Mouse (Mus musculus) ES-Bruce4 (cell line): Measurements from ENCODE around the gene Prdm12. TPM values are rescaled to one million over a fixed set of nuclear protein-coding genes. Genes with fewer than 3 reads are reported as not detected.

Experiments
- H3K27ac ChIP-seq: 2 replicates; pipeline ENCODE4 v1.5.1; 2012; ENCODE audit warnings: low read length, inconsistent platforms; ENCODE audit not compliant: insufficient read depth
- H3K27me3 ChIP-seq: 2 replicates; pipeline ENCODE4 v1.6.1; 2012; ENCODE audit warnings: mild to moderate bottlenecking, low read length, inconsistent platforms; ENCODE audit not compliant: control insufficient read depth, poor library complexity, insufficient read depth, severe bottlenecking
- H3K36me3 ChIP-seq: 2 replicates; pipeline ENCODE4 v1.6.1; 2012; ENCODE audit warnings: inconsistent platforms, mild to moderate bottlenecking, low read length, moderate library complexity; ENCODE audit not compliant: control insufficient read depth, poor library complexity, insufficient read depth, severe bottlenecking
- H3K4me1 ChIP-seq: one replicate; pipeline ENCODE4 v1.8.1; 2011; ENCODE audit warnings: low read length; ENCODE audit not compliant: control insufficient read depth, insufficient read depth
- H3K4me3 ChIP-seq: 2 replicates; pipeline ENCODE4 v1.5.1; 2011; ENCODE audit warnings: low read depth, mild to moderate bottlenecking, low read length
- H3K9ac ChIP-seq: 2 replicates; pipeline ENCODE4 v1.6.1; 2012; ENCODE audit warnings: low read depth, mild to moderate bottlenecking, inconsistent platforms; ENCODE audit not compliant: poor library complexity, severe bottlenecking
- H3K9me3 ChIP-seq: replicated peaks from 2 replicates; pipeline ENCODE4 v1.6.1; 2012; ENCODE audit warnings: mild to moderate bottlenecking, low read length, inconsistent platforms; ENCODE audit not compliant: control insufficient read depth, poor library complexity, insufficient read depth, severe bottlenecking
- CTCF ChIP-seq: IDR thresholded peaks from one replicate; pipeline ENCODE4 v1.8.1; 2011; ENCODE audit warnings: low read depth, low read length
- EP300 ChIP-seq: IDR thresholded peaks from 2 replicates; pipeline ENCODE4 v1.6.1; 2011; ENCODE audit warnings: low read depth, low read length; ENCODE audit not compliant: insufficient read depth
- POLR2A ChIP-seq: IDR thresholded peaks from one replicate; pipeline ENCODE4 v1.8.1; 2011; ENCODE audit warnings: low read length; ENCODE audit not compliant: insufficient read depth
- polyA plus RNA-seq: library from polyadenylated mRNA; stranded (reverse); fragments of >200 nt; gene quantifications from 2 replicates; pipeline ENCODE4 v1.2.4, GENCODE M21; 2011; ENCODE audit warnings: low read depth; ENCODE audit not compliant: missing spikeins, insufficient read depth, insufficient read length

The Prdm12 gene
- polyA plus RNA-seq, 1 experiment: not detected

GRCm38 (mm10) chr2:31636138-31636741 lies 3.6 kb upstream of the Prdm12 start:
- TF ChIP-seq CTCF (no peak), POLR2A (no peak), EP300 (no peak)
- Histone ChIP-seq H3K9ac (peak overlapping the region; percentile 52), H3K9me3 (no peaks in the 10 kb centered on the region), H3K4me1 (no peaks in the 10 kb centered on the region), H3K27me3 (peaks cover 47% of the 10 kb centered on the region), H3K27ac (no peak overlapping the region), H3K4me3 (peak overlapping the region; percentile 32), H3K36me3 (no peaks in the 10 kb centered on the region)

GRCm38 (mm10) chr2:31636742-31637141 lies 3.1 kb upstream of the Prdm12 start:
- H3K27ac ChIP-seq: no peak overlapping the region
- peaks cover 47% of the 10 kb centered on the region for H3K27me3 ChIP-seq
- no peaks in the 10 kb centered on the region for H3K36me3 ChIP-seq
- H3K9ac ChIP-seq: 0 out of 2 replicates have a peak overlapping the region, but pooled peaks have one; percentile 52
- no peaks in the 10 kb centered on the region for H3K4me1 ChIP-seq
- peak overlapping the region; percentile 32 for H3K4me3 ChIP-seq
- TF ChIP-seq EP300 (no peak), POLR2A (no peak), CTCF (no peak)
- H3K9me3 ChIP-seq: no peaks in the 10 kb centered on the region

GRCm38 (mm10) chr2:31637311-31637710 lies 2.5 kb upstream of the Prdm12 start:
- H3K9ac ChIP-seq: no peak overlapping the region
- H3K27ac ChIP-seq: no peak overlapping the region
- H3K36me3 ChIP-seq: no peaks in the 10 kb centered on the region
- H3K9me3 ChIP-seq: no peaks in the 10 kb centered on the region
- TF ChIP-seq EP300 (no peak), CTCF (no peak), POLR2A (no peak)
- no peaks in the 10 kb centered on the region for H3K4me1 ChIP-seq
- H3K27me3 ChIP-seq: peaks cover 47% of the 10 kb centered on the region
- H3K4me3 ChIP-seq: no peak overlapping the region

- Histone ChIP-seq H3K27ac (no peak overlapping the region), H3K4me3 (no peak overlapping the region), H3K9me3 (no peaks in the 10 kb centered on the region), H3K36me3 (no peaks in the 10 kb centered on the region), H3K27me3 (peaks cover 47% of the 10 kb centered on the region), H3K4me1 (no peaks in the 10 kb centered on the region), H3K9ac (no peak overlapping the region)
- TF ChIP-seq CTCF (peak; percentile 45), EP300 (no peak)
These were observed 2.0 kb upstream of the Prdm12 start for GRCm38 (mm10) chr2:31637807-31638206.

GRCm38 (mm10) chr2:31638581-31639465 lies 1.0 kb upstream of the Prdm12 start:
- no peaks in the 10 kb centered on the region for H3K9me3 ChIP-seq
- no peak overlapping the region for H3K9ac ChIP-seq
- H3K36me3 ChIP-seq: no peaks in the 10 kb centered on the region
- H3K4me1 ChIP-seq: no peaks in the 10 kb centered on the region
- peaks cover 47% of the 10 kb centered on the region for H3K27me3 ChIP-seq
- no peak overlapping the region for H3K27ac ChIP-seq
- peak overlapping the region; percentile 16; the same call in 1 of the 2 replicates for H3K4me3 ChIP-seq
- no peak for TF ChIP-seq EP300
- no peak for TF ChIP-seq POLR2A
- TF ChIP-seq CTCF: no peak

GRCm38 (mm10) chr2:31639466-31639760 lies 424 bp upstream of the Prdm12 start:
- Histone ChIP-seq H3K27me3 (peaks cover 44% of the 10 kb centered on the region), H3K9me3 (no peaks in the 10 kb centered on the region), H3K36me3 (no peaks in the 10 kb centered on the region), H3K4me3 (no peak overlapping the region), H3K27ac (no peak overlapping the region), H3K9ac (no peak overlapping the region), H3K4me1 (no peaks in the 10 kb centered on the region)
- TF ChIP-seq POLR2A: no peak
- no peak for TF ChIP-seq CTCF
- no peak for TF ChIP-seq EP300
